Mouse (Mus musculus) urinary bladder, postnatal 36 days (tissue): ENCODE data around the gene Cyp2c37.
"Not testable (repeated sequence)": the region's sequence is repeated elsewhere in the genome, so short reads cannot be mapped to it uniquely, and the experiment has no call there.

ENCODE experiments used
- DNase-seq, 2 experiments: peaks; one replicate each; pipeline ENCODE4 v3.0.0; 2022; ENCODE audit warnings: low spot score in 2 of 2, mixed read lengths in 1 of 2

Cyp2c37 gene

DNA sequence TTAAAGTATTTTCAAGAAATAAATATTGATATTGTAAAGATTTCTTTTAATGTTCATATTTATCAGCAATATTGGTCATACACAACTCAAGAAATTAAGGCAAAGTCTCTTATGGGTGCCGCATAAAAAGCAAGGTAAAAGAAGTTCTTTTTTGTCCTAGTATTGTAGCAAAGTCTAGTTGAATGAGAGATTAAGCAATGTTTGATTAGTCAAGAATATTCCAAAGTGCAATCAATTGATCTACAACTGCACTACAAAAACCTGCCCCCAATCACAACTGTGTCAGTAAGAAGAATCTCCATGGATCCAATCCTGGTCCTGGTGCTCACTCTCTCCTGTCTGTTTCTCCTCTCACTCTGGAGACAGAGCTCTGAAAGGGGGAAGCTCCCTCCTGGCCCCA is at the start of gene Cyp2c37:
TSS of gene Cyp2c37 (plus strand) at position 285 of the 400 bp plus-strand sequence.
- DNase-seq: not testable (repeated sequence)

DNA sequence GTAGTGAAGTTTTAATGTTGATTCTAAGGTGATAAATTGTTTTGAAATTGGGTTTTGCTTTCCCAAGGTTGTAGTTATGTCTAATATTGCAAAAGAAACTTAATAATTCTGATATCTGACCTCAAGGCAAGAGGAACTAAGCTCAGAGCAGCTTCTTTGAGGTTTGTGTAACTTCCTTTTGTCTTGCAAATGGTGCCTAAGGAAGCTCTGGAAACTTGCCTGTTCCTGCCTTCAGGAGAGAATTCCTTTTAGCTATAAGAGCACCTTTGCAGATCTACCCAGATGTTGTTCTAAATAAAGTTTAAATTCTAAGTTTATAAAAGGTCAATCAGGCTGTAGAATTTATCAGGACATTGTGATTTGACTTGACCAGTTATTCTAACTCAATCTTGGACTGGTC is 31.4 kb upstream of the Cyp2c37 start:
- not testable (repeated sequence) for DNase-seq

DNA sequence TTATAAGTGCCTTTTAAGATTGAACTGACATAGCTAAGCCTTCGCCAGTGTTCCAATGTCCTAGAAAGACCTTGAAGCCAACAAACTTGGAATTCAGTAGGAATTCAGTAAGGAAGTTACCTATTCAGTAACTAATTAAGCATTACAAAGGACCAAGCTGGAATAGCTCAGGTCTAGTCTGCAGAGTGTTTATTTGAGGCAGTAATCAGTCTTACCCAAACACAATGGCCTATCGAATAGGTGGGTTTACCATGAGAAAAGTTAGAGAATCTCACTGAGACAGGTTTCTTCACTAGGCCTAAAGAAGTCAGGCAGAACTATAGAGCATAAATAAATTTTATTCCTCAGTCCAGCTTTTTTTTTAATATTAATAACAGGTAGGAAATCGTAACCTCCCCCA is 21.1 kb upstream of the Cyp2c37 start:
- not testable (repeated sequence) for DNase-seq

DNA sequence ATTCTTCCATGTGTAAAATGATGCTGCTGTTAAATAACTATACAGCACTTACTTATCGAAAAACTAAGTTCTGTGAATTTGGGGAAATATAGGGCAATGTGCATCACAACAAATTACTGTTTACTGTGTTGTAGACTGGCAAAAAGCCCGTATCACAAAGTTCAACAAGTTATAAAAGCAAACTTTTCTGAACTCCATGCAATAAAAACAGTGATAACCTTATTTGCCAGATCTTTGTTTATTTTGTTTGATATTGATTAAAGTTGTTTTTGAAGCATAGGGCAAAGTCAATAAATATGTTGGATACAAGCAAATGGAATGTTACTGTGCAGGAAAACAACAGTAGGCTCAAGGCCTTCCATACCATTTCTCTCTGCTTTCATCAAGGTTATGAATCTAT is 2.8 kb upstream of the Cyp2c37 start:
- DNase-seq: no peak
